Mouse (Mus musculus) MEL (cell line): ENCODE results near the gene Erh.

ENCODE experiments used
- CTCF ChIP-seq, 3 experiments: IDR thresholded peaks in 2 of 3; conservative IDR thresholded peaks in 1 of 3; 2 replicates each; pipeline ENCODE4 v1.5.1; 2011 to 2012; ENCODE audit warnings: low read length in 3 of 3, low read depth in 2 of 3, mild to moderate bottlenecking in 2 of 3, improper control_type of control experiment in 1 of 3, inconsistent platforms in 1 of 3, mixed read lengths in 1 of 3, moderate library complexity in 1 of 3; ENCODE audit not compliant: control insufficient read depth in 1 of 3, insufficient read depth in 1 of 3, poor library complexity in 1 of 3, severe bottlenecking in 1 of 3
- MAZ ChIP-seq: IDR thresholded peaks from 2 replicates; pipeline ENCODE4 v1.6.1; 2012; ENCODE audit warnings: low read depth, mild to moderate bottlenecking, inconsistent platforms, low read length, improper control_type of control experiment
- MEF2A ChIP-seq: IDR thresholded peaks from 2 replicates; pipeline ENCODE4 v1.6.1; 2014; ENCODE audit warnings: low read depth, mild to moderate bottlenecking, inconsistent platforms, low read length, improper control_type of control experiment; ENCODE audit not compliant: poor library complexity, insufficient replicate concordance, severe bottlenecking; ENCODE audit errors: extremely low read depth
- MYB ChIP-seq: IDR thresholded peaks from 2 replicates; pipeline ENCODE4 v1.6.1; 2011; ENCODE audit warnings: mild to moderate bottlenecking, low read depth, low read length, improper control_type of control experiment
- MYC ChIP-seq: IDR thresholded peaks from 2 replicates; pipeline ENCODE4 v1.6.1; 2011; ENCODE audit warnings: low read depth, mild to moderate bottlenecking, low read length, improper control_type of control experiment, moderate library complexity
- NELFE ChIP-seq: IDR thresholded peaks from 2 replicates; pipeline ENCODE4 v1.6.1; 2011; ENCODE audit warnings: low read depth, low read length, improper control_type of control experiment
- POLR2A ChIP-seq, 2 experiments: IDR thresholded peaks; 2 replicates each; pipeline ENCODE4 v1.6.1; 2011 to 2012; ENCODE audit warnings: low read length in 2 of 2, mild to moderate bottlenecking in 2 of 2, control low read depth in 1 of 2, improper control_type of control experiment in 1 of 2, low read depth in 1 of 2, moderate library complexity in 1 of 2; ENCODE audit not compliant: control insufficient read depth in 1 of 2, insufficient read depth in 1 of 2, poor library complexity in 1 of 2
- USF1 ChIP-seq: IDR thresholded peaks from 2 replicates; pipeline ENCODE4 v1.6.1; 2014; ENCODE audit warnings: low read depth, mild to moderate bottlenecking, inconsistent platforms, low read length, improper control_type of control experiment, moderate library complexity

DNA sequence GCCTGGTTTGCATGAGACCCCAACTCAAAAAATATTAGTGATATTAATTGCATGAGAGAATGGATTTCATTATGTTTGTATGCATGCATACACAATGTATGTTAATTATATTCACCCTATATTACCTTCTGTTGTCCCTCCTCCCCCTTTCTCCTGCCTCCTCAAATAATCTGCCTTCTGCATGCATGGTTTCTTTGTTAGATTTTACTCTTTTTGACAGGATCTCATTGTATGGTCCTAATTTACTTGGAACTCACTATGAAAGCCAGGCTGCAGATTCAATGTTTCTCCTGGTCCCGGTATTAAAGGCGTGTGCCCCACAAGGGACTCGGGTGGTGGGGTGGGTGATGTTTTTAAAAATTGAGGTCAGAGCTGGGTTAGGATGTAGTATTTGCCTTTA, 40.2 kb upstream of the Erh start:
- TF ChIP-seq MEF2A (no peak), MYC (no peak), CTCF (IDR thresholded peaks at IDR 0.05 in 2 of 3, conservative IDR thresholded peaks at IDR 0.05 in 1 of 3; ENCODE audit: control insufficient read depth in 1 of 3, insufficient read depth in 1 of 3, low read depth in 2 of 3, low read length in 3 of 3, poor library complexity in 1 of 3, severe bottlenecking in 1 of 3) (no peak), MAZ (no peak), MYB (no peak), NELFE (no peak), USF1 (no peak), POLR2A (IDR thresholded peaks at IDR 0.05; ENCODE audit: control insufficient read depth in 1 of 2, insufficient read depth in 1 of 2, low read depth in 1 of 2, low read length in 2 of 2, poor library complexity in 1 of 2) (no peak)
